Mouse (Mus musculus) neural tube, embryonic 11.5 days (tissue): ENCODE results near the gene Sbp. TPM values are rescaled to one million over a fixed set of nuclear protein-coding genes. Genes with fewer than 3 reads are reported as not detected.

Experiments used
- ATAC-seq: fragments of 200-750 bp; cut with Nextera tagmentation; 2 replicates; pipeline ENCODE4 v1.8.0; 2017; ENCODE audit warnings: moderate number of reproducible peaks, mild to moderate bottlenecking, moderate TSS enrichment, moderate library complexity; ENCODE audit not compliant: insufficient read depth, low FRiP score, low TSS enrichment
- DNase-seq: peaks from one replicate; pipeline ENCODE4 v3.0.0-alpha.2; 2015; ENCODE audit warnings: low spot score
- H3K27ac ChIP-seq: fragments of 300-500 bp; sonication (generic); 2 replicates; pipeline ENCODE4 v1.5.1; 2014; ENCODE audit warnings: low read depth, mild to moderate bottlenecking, low read length
- H3K27me3 ChIP-seq: fragments of 300-500 bp; sonication (generic); 2 replicates; pipeline ENCODE4 v1.6.1; 2014; ENCODE audit warnings: mild to moderate bottlenecking, low read length, mixed read lengths; ENCODE audit not compliant: control insufficient read depth, insufficient read depth
- H3K36me3 ChIP-seq: fragments of 300-500 bp; sonication (generic); 2 replicates; pipeline ENCODE4 v1.6.1; 2014; ENCODE audit warnings: mild to moderate bottlenecking, low read length, moderate library complexity, mixed read lengths; ENCODE audit not compliant: control insufficient read depth, insufficient read depth
- H3K4me1 ChIP-seq: fragments of 300-500 bp; sonication (generic); 2 replicates; pipeline ENCODE4 v1.6.1; 2014; ENCODE audit warnings: low read length, mixed read lengths; ENCODE audit not compliant: control insufficient read depth, insufficient read depth
- H3K4me2 ChIP-seq: fragments of 300-500 bp; sonication (generic); 2 replicates; pipeline ENCODE4 v1.6.1; 2014; ENCODE audit warnings: low read depth, mild to moderate bottlenecking, moderate library complexity
- H3K4me3 ChIP-seq: fragments of 300-500 bp; sonication (generic); 2 replicates; pipeline ENCODE4 v1.5.1; 2014; ENCODE audit warnings: low read depth, low read length
- H3K9ac ChIP-seq: fragments of 300-500 bp; sonication (generic); 2 replicates; pipeline ENCODE4 v1.6.1; 2014; ENCODE audit warnings: mild to moderate bottlenecking, low read length
- H3K9me3 ChIP-seq: fragments of 300-500 bp; sonication (generic); 2 replicates; pipeline ENCODE4 v1.6.1; 2016; ENCODE audit warnings: low read length; ENCODE audit not compliant: control insufficient read depth
- WGBS: fragments of 180-500 bp; shearing (Covaris S2); extraction: QIAGEN DNeasy Blood & Tissue Kit; methylation state at CpG from one replicate; pipeline ENCODE4 v1.1.7; 2014; 5-methylcytosine and 5-hydroxymethylcytosine counted together
- polyA plus RNA-seq: library from polyadenylated mRNA; unstranded; fragments of >200 nt; fragmentation: Nextera tagmentation; extraction: Ambion mirVana; gene quantifications from 2 replicates; pipeline ENCODE4 v1.2.1, GENCODE M21; 2014

Sbp gene
- polyA plus RNA-seq, 1 experiment from 2014 or later: not detected

- ATAC-seq (peak; percentile 93), DNase-seq (peak; percentile 84)
- Histone ChIP-seq H3K9me3 (no peaks in the 10 kb centered on the region), H3K4me3 (no peak overlapping the region), H3K36me3 (no peaks in the 10 kb centered on the region), H3K27ac (no peak overlapping the region), H3K27me3 (no peaks in the 10 kb centered on the region), H3K4me2 (no peak overlapping the region), H3K9ac (peak overlapping the region; percentile 44), H3K4me1 (no peaks in the 10 kb centered on the region)
- WGBS: 43% methylated on average over 3 of the region's 3 CpGs
Measured at GRCm38 (mm10) chr17:23960084-23960738, 18.7 kb downstream of the Sbp start.

GRCm38 (mm10) chr17:23961573-23962122 lies 20.2 kb downstream of the Sbp start:
- ATAC-seq (no peak), DNase-seq (no peak)
- Histone ChIP-seq H3K9ac (no peak overlapping the region), H3K9me3 (no peaks in the 10 kb centered on the region), H3K27ac (no peak overlapping the region), H3K27me3 (no peaks in the 10 kb centered on the region), H3K4me1 (no peaks in the 10 kb centered on the region), H3K4me3 (no peak overlapping the region), H3K4me2 (no peak overlapping the region), H3K36me3 (no peaks in the 10 kb centered on the region)
- WGBS: 52% methylated on average over 4 of the region's 4 CpGs

DNA sequence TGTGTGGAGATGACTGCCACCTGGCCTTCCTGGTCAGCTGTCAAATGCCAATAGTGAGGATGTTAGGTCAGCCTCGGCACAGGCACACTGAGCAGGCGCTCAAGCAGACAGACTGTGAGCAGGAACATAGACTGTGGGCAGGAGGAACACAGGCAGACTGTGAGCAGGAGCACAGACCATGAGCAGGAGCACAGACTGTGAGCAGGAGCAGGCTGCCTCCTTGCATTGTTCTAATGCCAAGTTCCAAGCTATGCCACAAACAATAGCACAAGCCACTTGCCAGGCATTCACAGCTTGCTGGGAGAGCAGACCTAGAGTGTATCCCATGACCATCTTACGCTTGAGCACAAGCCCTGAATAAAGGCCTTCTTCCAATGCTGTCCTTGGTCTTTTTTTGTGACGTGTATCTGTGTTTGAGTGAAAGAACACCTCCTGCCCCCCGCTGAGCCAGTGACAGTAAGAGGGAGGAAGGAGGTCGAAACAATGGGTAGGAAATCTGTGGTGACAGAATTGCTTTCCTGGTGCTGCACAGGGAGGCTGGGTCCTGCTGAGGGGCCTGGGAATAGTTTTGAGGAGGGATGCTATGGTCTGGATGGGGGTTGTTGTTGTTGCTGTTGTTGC lies 24.4 kb downstream of the Sbp start:
- Histone ChIP-seq H3K27ac (no peak overlapping the region), H3K36me3 (no peaks in the 10 kb centered on the region), H3K4me1 (no peaks in the 10 kb centered on the region), H3K27me3 (no peaks in the 10 kb centered on the region), H3K4me3 (no peak overlapping the region), H3K4me2 (no peak overlapping the region), H3K9ac (no peak overlapping the region), H3K9me3 (no peaks in the 10 kb centered on the region)
- WGBS: 46% methylated on average over 6 of the region's 6 CpGs
- DNase-seq: no peak
- no peak for ATAC-seq

DNA sequence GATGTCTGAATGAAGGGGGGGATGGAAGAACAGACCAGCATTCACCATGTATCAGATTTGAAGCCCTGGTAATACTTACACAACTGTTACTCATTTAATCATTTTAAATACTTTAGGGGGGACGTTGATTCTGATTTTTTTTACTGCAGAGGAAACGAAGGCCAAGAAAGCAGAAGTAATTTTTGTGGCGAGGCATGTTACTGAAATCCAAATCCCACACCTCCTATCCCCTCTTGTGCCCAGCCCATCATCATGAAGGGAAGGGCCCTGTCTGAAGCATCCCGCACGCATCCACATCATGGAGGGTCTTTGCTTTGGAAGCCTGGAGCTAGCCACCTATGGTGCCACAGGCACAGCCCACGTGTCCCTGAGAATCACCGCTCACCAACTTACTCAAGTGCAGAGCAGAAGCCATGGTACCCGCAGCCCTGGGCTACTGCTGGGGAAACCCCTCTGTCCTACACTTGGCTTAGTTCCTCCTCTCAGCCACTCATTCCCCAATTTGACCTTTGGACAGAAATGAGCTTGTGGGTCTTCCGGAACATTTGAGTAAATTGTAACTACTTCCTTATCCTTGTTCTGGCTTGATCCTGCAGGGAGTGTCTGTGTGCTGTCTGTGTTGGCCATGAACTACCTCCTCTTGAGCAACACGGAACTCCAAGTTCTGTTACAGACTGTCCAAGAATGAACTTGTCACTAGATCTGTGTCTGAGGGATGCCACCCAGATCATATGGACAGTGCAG lies 25.4 kb downstream of the Sbp start:
- Histone ChIP-seq H3K27me3 (no peaks in the 10 kb centered on the region), H3K9me3 (no peaks in the 10 kb centered on the region), H3K27ac (no peak overlapping the region), H3K9ac (no peak overlapping the region), H3K4me3 (no peak overlapping the region), H3K4me1 (no peaks in the 10 kb centered on the region), H3K36me3 (no peaks in the 10 kb centered on the region), H3K4me2 (no peak overlapping the region)
- DNase-seq (no peak), ATAC-seq (no peak)
- 86% methylated on average over 10 of the region's 10 CpGs for WGBS

GRCm38 (mm10) chr17:23968780-23969179 lies 27.3 kb downstream of the Sbp start:
- Histone ChIP-seq H3K9me3 (no peaks in the 10 kb centered on the region), H3K27ac (no peak overlapping the region), H3K4me1 (no peaks in the 10 kb centered on the region), H3K4me3 (no peak overlapping the region), H3K36me3 (no peaks in the 10 kb centered on the region), H3K9ac (no peak overlapping the region), H3K4me2 (no peak overlapping the region), H3K27me3 (no peaks in the 10 kb centered on the region)
- ATAC-seq (no peak), DNase-seq (no peak)
- 53% methylated on average over 2 of the region's 2 CpGs for WGBS

- no peaks in the 10 kb centered on the region for H3K4me1 ChIP-seq
- no peak overlapping the region for H3K27ac ChIP-seq
- no peak for ATAC-seq
- no peak overlapping the region for H3K9ac ChIP-seq
- DNase-seq: peak; percentile 72
- H3K4me3 ChIP-seq: no peak overlapping the region
- no peaks in the 10 kb centered on the region for H3K36me3 ChIP-seq
- WGBS: 10% methylated on average over 1 of the region's 1 CpGs
- no peak overlapping the region for H3K4me2 ChIP-seq
- no peaks in the 10 kb centered on the region for H3K27me3 ChIP-seq
- H3K9me3 ChIP-seq: no peaks in the 10 kb centered on the region
Measured at GRCm38 (mm10) chr17:23969231-23969630, 27.8 kb downstream of the Sbp start.

DNA sequence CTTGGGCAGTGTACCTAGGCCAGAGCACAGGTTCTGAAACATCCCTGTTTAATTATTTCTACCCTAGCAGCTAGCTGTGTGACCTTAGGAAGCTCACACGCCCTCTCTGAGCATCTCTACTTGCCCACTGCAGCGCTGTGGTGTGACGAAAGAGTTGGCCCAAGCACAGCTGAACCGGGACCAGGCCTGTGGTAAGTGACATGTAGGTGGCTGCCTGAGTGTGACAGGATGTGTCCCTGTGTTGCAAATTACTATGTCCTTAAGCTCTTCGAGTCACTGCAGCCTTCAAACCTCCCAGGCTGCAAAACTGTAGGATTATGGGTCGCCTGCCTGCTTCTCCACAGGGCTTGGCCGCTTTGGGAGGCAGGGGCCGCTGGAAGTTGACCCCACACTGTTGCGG lies 29.8 kb downstream of the Sbp start:
- 88% methylated on average over 9 of the region's 9 CpGs for WGBS
- Histone ChIP-seq H3K27me3 (no peaks in the 10 kb centered on the region), H3K27ac (no peak overlapping the region)

DNA sequence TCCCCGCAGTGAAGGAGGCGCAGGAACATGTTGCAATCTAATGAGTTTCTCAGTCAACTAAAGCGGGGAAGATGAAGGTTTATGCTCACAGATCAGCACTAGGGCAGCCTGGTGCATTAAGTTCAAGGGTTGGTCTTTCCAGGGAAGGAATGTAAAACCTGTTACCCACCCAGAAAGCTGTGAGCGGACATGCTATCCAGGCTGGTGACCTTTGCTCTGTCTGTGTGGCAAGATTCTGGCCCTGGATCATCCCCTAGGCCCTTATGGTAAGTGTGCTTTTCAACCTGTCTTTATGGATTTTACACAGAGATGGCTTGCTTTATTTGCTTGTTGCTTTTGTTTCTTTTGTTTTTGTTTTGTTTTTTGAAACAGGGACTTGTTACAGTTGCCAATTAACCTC lies 35.2 kb downstream of the Sbp start:
- Histone ChIP-seq H3K4me3 (no peak overlapping the region), H3K4me2 (no peak overlapping the region), H3K4me1 (no peaks in the 10 kb centered on the region), H3K27ac (no peak overlapping the region), H3K9me3 (no peaks in the 10 kb centered on the region), H3K27me3 (no peaks in the 10 kb centered on the region), H3K36me3 (no peaks in the 10 kb centered on the region), H3K9ac (no peak overlapping the region)
- 91% methylated on average over 4 of the region's 4 CpGs for WGBS
- ATAC-seq (no peak), DNase-seq (no peak)

More for the DNA sequence above, 29.8 kb downstream of the Sbp start:
- Histone ChIP-seq H3K4me2 (no peak overlapping the region), H3K9me3 (no peaks in the 10 kb centered on the region), H3K4me3 (no peak overlapping the region), H3K4me1 (no peaks in the 10 kb centered on the region), H3K9ac (no peak overlapping the region), H3K36me3 (no peaks in the 10 kb centered on the region)
- DNase-seq: no peak
- no peak for ATAC-seq
